30 mouse cellular contexts compared by ENCODE assay signal in genomic region chr8:105422006-105422405, GRCm38 (mm10). TPM values are rescaled to one million over a fixed set of nuclear protein-coding genes. Genes with fewer than 3 reads are reported as not detected.
A peak's percentile ranks its signal among the peaks of the same experiment; 100 is the strongest.
DNase-seq lines count a peak whose midpoint lies in the region; ATAC-seq and TF ChIP-seq lines count a peak whose summit lies in the region.
"Had no signal": no experiment of that assay in that cellular context is flagged by ENCODE, and none has a peak within 500 bp of the region (broad histone marks: within the 10 kb centered on the region; RNA-seq: fewer than 3 reads in every experiment).

No protein-coding gene starts in this region.

- no peak for ATAC-seq in midbrain, embryonic 11.5 days (ENCODE audit: low FRiP score)
- no peak for ATAC-seq in midbrain, postnatal 0 days (ENCODE audit: low FRiP score)
- no peak for ATAC-seq in neural tube, embryonic 15.5 days (ENCODE audit: low FRiP score)
- ATAC-seq: CD4-positive, CD25-positive, alpha-beta regulatory T cell, adult 4 months; forebrain, embryonic 14.5 days; forebrain, postnatal 0 days; hindbrain, embryonic 16.5 days; intestine, embryonic 15.5 days had no signal

- H3K27ac ChIP-seq in midbrain, embryonic 11.5 days (ENCODE audit: low read depth, low read length) = no peak overlapping the region
- H3K27ac ChIP-seq in midbrain, postnatal 0 days (ENCODE audit: low read depth, low read length) = no peak overlapping the region
- H3K27ac ChIP-seq in embryonic facial prominence, embryonic 10.5 days (replicated peaks) = no peak overlapping the region
- no peak overlapping the region for H3K27ac ChIP-seq in neural tube, embryonic 15.5 days (replicated peaks)
- H3K27ac ChIP-seq: embryonic facial prominence, embryonic 12.5 days; embryonic facial prominence, embryonic 15.5 days; heart, adult 2 months; hindbrain, embryonic 13.5 days; intestine, embryonic 15.5 days had no signal

- no peaks in the 10 kb centered on the region for H3K9me3 ChIP-seq in midbrain, embryonic 11.5 days (ENCODE audit: control insufficient read depth, low read length)
- no peaks in the 10 kb centered on the region for H3K9me3 ChIP-seq in midbrain, postnatal 0 days (ENCODE audit: low read length)
- H3K9me3 ChIP-seq in embryonic facial prominence, embryonic 10.5 days = no peaks in the 10 kb centered on the region
- H3K9me3 ChIP-seq in neural tube, embryonic 15.5 days (replicated peaks) = no peaks in the 10 kb centered on the region
- H3K9me3 ChIP-seq: embryonic facial prominence, embryonic 12.5 days; embryonic facial prominence, embryonic 15.5 days; hindbrain, embryonic 13.5 days; intestine, embryonic 15.5 days had no signal

- peak; percentile 26 for DNase-seq in midbrain, embryonic 11.5 days (ENCODE audit: low spot score, missing footprints)
- DNase-seq in midbrain, postnatal 0 days (ENCODE audit: low spot score) = no peak
- DNase-seq in cerebellum, adult 11-12 months = peak; percentile 63
- peak; percentile 47 for DNase-seq in cerebellum, adult 8-10 months
- DNase-seq in embryonic facial prominence, embryonic 10.5 days (ENCODE audit: low spot score) = no peak
- DNase-seq in layer of hippocampus, adult 18-20 months (ENCODE audit: low spot score in 2 of 2) = no peak
- DNase-seq: adrenal gland, adult 2 months; adrenal gland, postnatal 14 days; forebrain, postnatal 0 days; gastrocnemius, postnatal 25 days; heart, adult 2 months; kidney, adult 11 months; kidney, adult 8-10 months had no signal

- no peak for TF ChIP-seq CTCF in midbrain, postnatal 0 days (IDR thresholded peaks at IDR 0.05)

- WGBS in midbrain, embryonic 11.5 days = 78% methylated on average over 1 of the region's 1 CpGs
- 77% methylated on average over 1 of the region's 1 CpGs for WGBS in midbrain, postnatal 0 days
- WGBS in embryonic facial prominence, embryonic 10.5 days = 66% methylated on average over 1 of the region's 1 CpGs
- WGBS in neural tube, embryonic 15.5 days = 79% methylated on average over 1 of the region's 1 CpGs

- no peak overlapping the region for H3K9ac ChIP-seq in midbrain, embryonic 11.5 days (ENCODE audit: low read length)
- H3K9ac ChIP-seq in midbrain, postnatal 0 days (replicated peaks; ENCODE audit: low read length, poor library complexity, severe bottlenecking) = no peak overlapping the region
- no peak overlapping the region for H3K9ac ChIP-seq in neural tube, embryonic 15.5 days (replicated peaks)
- H3K9ac ChIP-seq: embryonic facial prominence, embryonic 12.5 days; embryonic facial prominence, embryonic 15.5 days; forebrain, postnatal 0 days; hindbrain, embryonic 13.5 days; intestine, embryonic 15.5 days had no signal

- no peaks in the 10 kb centered on the region for H3K36me3 ChIP-seq in midbrain, embryonic 11.5 days (ENCODE audit: control insufficient read depth, insufficient read depth, low read length)
- H3K36me3 ChIP-seq in midbrain, postnatal 0 days (ENCODE audit: insufficient read depth, low read length) = no peaks in the 10 kb centered on the region
- no peaks in the 10 kb centered on the region for H3K36me3 ChIP-seq in embryonic facial prominence, embryonic 10.5 days (replicated peaks)
- no peaks in the 10 kb centered on the region for H3K36me3 ChIP-seq in neural tube, embryonic 15.5 days
- H3K36me3 ChIP-seq: embryonic facial prominence, embryonic 12.5 days; embryonic facial prominence, embryonic 15.5 days; hindbrain, embryonic 13.5 days; intestine, embryonic 15.5 days had no signal

- no peaks in the 10 kb centered on the region for H3K27me3 ChIP-seq in midbrain, embryonic 11.5 days (ENCODE audit: control insufficient read depth, insufficient read depth, low read length)
- H3K27me3 ChIP-seq in midbrain, postnatal 0 days (ENCODE audit: insufficient read depth, low read length) = no peaks in the 10 kb centered on the region
- no peaks in the 10 kb centered on the region for H3K27me3 ChIP-seq in embryonic facial prominence, embryonic 10.5 days (replicated peaks; ENCODE audit: low read depth, poor library complexity, severe bottlenecking)
- no peaks in the 10 kb centered on the region for H3K27me3 ChIP-seq in neural tube, embryonic 15.5 days (replicated peaks)
- H3K27me3 ChIP-seq: embryonic facial prominence, embryonic 12.5 days; embryonic facial prominence, embryonic 15.5 days; hindbrain, embryonic 13.5 days; intestine, embryonic 15.5 days had no signal

- no peak overlapping the region for H3K4me3 ChIP-seq in midbrain, embryonic 11.5 days (ENCODE audit: low read depth, low read length)
- no peak overlapping the region for H3K4me3 ChIP-seq in midbrain, postnatal 0 days (ENCODE audit: low read depth, low read length)
- H3K4me3 ChIP-seq in embryonic facial prominence, embryonic 10.5 days = no peak overlapping the region
- H3K4me3 ChIP-seq in neural tube, embryonic 15.5 days (replicated peaks) = no peak overlapping the region
- H3K4me3 ChIP-seq: embryonic facial prominence, embryonic 12.5 days; embryonic facial prominence, embryonic 15.5 days; heart, adult 2 months; hindbrain, embryonic 13.5 days; intestine, embryonic 15.5 days had no signal

- H3K4me2 ChIP-seq in midbrain, embryonic 11.5 days = no peak overlapping the region
- no peak overlapping the region for H3K4me2 ChIP-seq in midbrain, postnatal 0 days (ENCODE audit: low read depth, low read length, poor library complexity, severe bottlenecking)
- H3K4me2 ChIP-seq in neural tube, embryonic 15.5 days = no peak overlapping the region
- H3K4me2 ChIP-seq: embryonic facial prominence, embryonic 12.5 days; embryonic facial prominence, embryonic 15.5 days; heart, embryonic 11.5 days; hindbrain, embryonic 13.5 days; intestine, embryonic 15.5 days had no signal

- H3K4me1 ChIP-seq in midbrain, embryonic 11.5 days (ENCODE audit: control insufficient read depth, insufficient read depth, low read length) = no peaks in the 10 kb centered on the region
- H3K4me1 ChIP-seq in midbrain, postnatal 0 days (ENCODE audit: insufficient read depth, low read length) = no peaks in the 10 kb centered on the region
- H3K4me1 ChIP-seq in embryonic facial prominence, embryonic 10.5 days = no peaks in the 10 kb centered on the region
- no peaks in the 10 kb centered on the region for H3K4me1 ChIP-seq in neural tube, embryonic 15.5 days
- H3K4me1 ChIP-seq: embryonic facial prominence, embryonic 12.5 days; embryonic facial prominence, embryonic 15.5 days; hindbrain, embryonic 13.5 days; intestine, embryonic 15.5 days had no signal

RNA-seq across cellular contexts. Expression of gene Lrrc36, which starts 8.6 kb away (rescaled TPM):
- polyA plus RNA-seq in midbrain, embryonic 11.5 days (2014; fragmentation: Nextera tagmentation; extraction: Ambion mirVana) = 1.9 and 2.7 TPM in 2 replicates
- total RNA-seq in midbrain, postnatal 0 days (2014; rRNA removed) = 0.28 and 0.93 TPM in 2 replicates
- 0.86 and 0.99 TPM in 2 replicates for polyA plus RNA-seq in midbrain, postnatal 0 days (2015; fragmentation: Nextera tagmentation; extraction: Ambion mirVana)
- polyA plus RNA-seq in embryonic facial prominence, embryonic 10.5 days (2016; fragmentation: Nextera tagmentation; extraction: Ambion mirVana) = 0.29 and 0.67 TPM in 2 replicates
- 1 to 10 TPM in 1 of 2 experiments, under 1 TPM in 1; 0.76 to 1.3 TPM for total RNA-seq in layer of hippocampus, adult 18-20 months (2021)
- polyA plus RNA-seq in neural tube, embryonic 15.5 days (2015; fragmentation: Nextera tagmentation; extraction: Ambion mirVana) = 0.23 and 0.27 TPM in 2 replicates
- total RNA-seq: MEL had no signal
- polyA plus RNA-seq: C2C12; CD4-positive, CD25-positive, alpha-beta regulatory T cell, adult 4 months; heart, embryonic 11.5 days had no signal

RNA-seq across cellular contexts. Expression of gene Kctd19, which starts 8.7 kb away (rescaled TPM):
- not detected in 2 replicates for polyA plus RNA-seq in midbrain, embryonic 11.5 days (2014; fragmentation: Nextera tagmentation; extraction: Ambion mirVana)
- 0.09 and 0.16 TPM in 2 replicates for total RNA-seq in midbrain, postnatal 0 days (2014; rRNA removed)
- 0.27 TPM in 2 replicates for polyA plus RNA-seq in midbrain, postnatal 0 days (2015; fragmentation: Nextera tagmentation; extraction: Ambion mirVana)
- 0.08 and 0.16 TPM in 2 replicates for polyA plus RNA-seq in embryonic facial prominence, embryonic 10.5 days (2016; fragmentation: Nextera tagmentation; extraction: Ambion mirVana)
- total RNA-seq in layer of hippocampus, adult 18-20 months (2021) = not detected
- polyA plus RNA-seq in neural tube, embryonic 15.5 days (2015; fragmentation: Nextera tagmentation; extraction: Ambion mirVana) = not detected in 2 replicates
- total RNA-seq: adrenal gland, adult 2 months; gastrocnemius, postnatal 25 days; hematopoietic stem cell, adult 5-6 weeks; MEL had no signal
- polyA plus RNA-seq: CD4-positive, CD25-positive, alpha-beta regulatory T cell, adult 4 months; embryonic facial prominence, embryonic 12.5 days; embryonic facial prominence, embryonic 15.5 days; forebrain, embryonic 11.5 days; frontal cortex, adult 2 months; heart, embryonic 11.5 days; heart, embryonic 14.5 days; heart, postnatal 0 days; hindbrain, embryonic 13.5 days; hindbrain, embryonic 16.5 days; intestine, embryonic 15.5 days had no signal

RNA-seq across cellular contexts. Expression of gene Plekhg4, which starts 48.9 kb away (rescaled TPM):
- 0.55 and 0.61 TPM in 2 replicates for polyA plus RNA-seq in midbrain, embryonic 11.5 days (2014; fragmentation: Nextera tagmentation; extraction: Ambion mirVana)
- 6.3 and 8.7 TPM in 2 replicates for total RNA-seq in midbrain, postnatal 0 days (2014; rRNA removed)
- 1.7 and 2.5 TPM in 2 replicates for polyA plus RNA-seq in midbrain, postnatal 0 days (2015; fragmentation: Nextera tagmentation; extraction: Ambion mirVana)
- polyA plus RNA-seq in embryonic facial prominence, embryonic 10.5 days (2016; fragmentation: Nextera tagmentation; extraction: Ambion mirVana) = 0.34 and 0.83 TPM in 2 replicates
- 1 to 10 TPM in 1 of 2 experiments, under 1 TPM in 1; 0.84 to 1.3 TPM for total RNA-seq in layer of hippocampus, adult 18-20 months (2021)
- polyA plus RNA-seq in neural tube, embryonic 15.5 days (2015; fragmentation: Nextera tagmentation; extraction: Ambion mirVana) = 1.7 and 2.4 TPM in 2 replicates
- total RNA-seq: heart, postnatal 25 days; hematopoietic stem cell, adult 5-6 weeks; MEL had no signal
- polyA plus RNA-seq: CD4-positive, CD25-positive, alpha-beta regulatory T cell, adult 4 months had no signal

RNA-seq across cellular contexts. Expression of gene Tppp3, which starts 49.3 kb away (rescaled TPM):
- polyA plus RNA-seq in midbrain, embryonic 11.5 days (2014; fragmentation: Nextera tagmentation; extraction: Ambion mirVana) = 106 and 107 TPM in 2 replicates
- 75.0 and 82.8 TPM in 2 replicates for total RNA-seq in midbrain, postnatal 0 days (2014; rRNA removed)
- 159 and 164 TPM in 2 replicates for polyA plus RNA-seq in midbrain, postnatal 0 days (2015; fragmentation: Nextera tagmentation; extraction: Ambion mirVana)
- polyA plus RNA-seq in embryonic facial prominence, embryonic 10.5 days (2016; fragmentation: Nextera tagmentation; extraction: Ambion mirVana) = 35.7 and 48.8 TPM in 2 replicates
- 10 to 100 TPM; 54.8 to 58.5 TPM for total RNA-seq in layer of hippocampus, adult 18-20 months (2021)
- 253 and 288 TPM in 2 replicates for polyA plus RNA-seq in neural tube, embryonic 15.5 days (2015; fragmentation: Nextera tagmentation; extraction: Ambion mirVana)
- total RNA-seq: hematopoietic stem cell, adult 5-6 weeks had no signal

Comparison
In these comparisons a context has a peak if more than half of its experiments do, and no peak if none do; other contexts are left out.
1. DNase-seq: peak in midbrain, embryonic 11.5 days (single experiment), cerebellum, adult 11-12 months (single experiment) and cerebellum, adult 8-10 months (single experiment); none in midbrain, postnatal 0 days (single experiment), embryonic facial prominence, embryonic 10.5 days (single experiment) and layer of hippocampus, adult 18-20 months (0 of 2).